Mouse (Mus musculus) lung, postnatal 10 days (tissue): ENCODE results near the gene Ablim2.
A peak's percentile ranks its signal among the peaks of the same experiment; 100 is the strongest.

ENCODE experiments used
- DNase-seq: peaks from one replicate; pipeline ENCODE4 v3.0.0; 2021

Gene Ablim2

DNA sequence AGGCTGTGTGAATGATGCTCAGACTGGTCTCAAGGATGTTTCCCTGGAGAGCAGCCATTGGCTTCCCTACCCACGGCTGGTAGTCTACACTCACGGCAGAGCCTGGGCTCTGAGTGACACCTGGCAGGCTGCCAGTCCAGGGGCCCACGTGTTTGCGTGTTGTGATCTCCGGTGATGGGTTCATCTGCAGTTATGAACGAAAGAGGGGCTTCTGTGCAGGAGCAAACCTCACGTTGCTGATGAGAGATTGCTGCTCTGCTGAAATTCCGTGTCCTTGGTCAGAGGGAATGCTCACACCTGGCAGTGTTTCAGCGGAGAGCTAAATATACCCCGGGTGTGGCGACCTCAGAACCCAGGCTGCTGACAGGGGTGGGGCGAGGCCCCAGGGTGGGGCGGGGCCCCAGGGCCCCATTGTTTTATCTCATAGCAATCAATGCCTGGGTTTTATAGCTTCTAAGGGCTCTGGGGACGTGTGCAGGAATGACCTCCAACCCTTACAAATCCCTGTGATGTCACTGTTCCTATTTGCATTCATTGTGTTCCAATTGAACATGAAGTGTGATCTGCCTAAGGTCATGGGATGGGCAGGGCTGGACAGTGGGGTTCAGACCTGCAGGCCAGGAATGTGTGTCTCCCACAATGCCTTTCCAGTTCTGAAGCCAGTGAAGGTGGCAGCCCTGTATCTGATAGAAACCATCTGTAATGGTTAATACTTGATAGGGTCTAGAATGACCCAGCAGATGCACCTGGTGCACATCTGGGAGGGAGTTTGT lies 13.4 kb downstream of the Ablim2 start:
- DNase-seq: no peak

DNA sequence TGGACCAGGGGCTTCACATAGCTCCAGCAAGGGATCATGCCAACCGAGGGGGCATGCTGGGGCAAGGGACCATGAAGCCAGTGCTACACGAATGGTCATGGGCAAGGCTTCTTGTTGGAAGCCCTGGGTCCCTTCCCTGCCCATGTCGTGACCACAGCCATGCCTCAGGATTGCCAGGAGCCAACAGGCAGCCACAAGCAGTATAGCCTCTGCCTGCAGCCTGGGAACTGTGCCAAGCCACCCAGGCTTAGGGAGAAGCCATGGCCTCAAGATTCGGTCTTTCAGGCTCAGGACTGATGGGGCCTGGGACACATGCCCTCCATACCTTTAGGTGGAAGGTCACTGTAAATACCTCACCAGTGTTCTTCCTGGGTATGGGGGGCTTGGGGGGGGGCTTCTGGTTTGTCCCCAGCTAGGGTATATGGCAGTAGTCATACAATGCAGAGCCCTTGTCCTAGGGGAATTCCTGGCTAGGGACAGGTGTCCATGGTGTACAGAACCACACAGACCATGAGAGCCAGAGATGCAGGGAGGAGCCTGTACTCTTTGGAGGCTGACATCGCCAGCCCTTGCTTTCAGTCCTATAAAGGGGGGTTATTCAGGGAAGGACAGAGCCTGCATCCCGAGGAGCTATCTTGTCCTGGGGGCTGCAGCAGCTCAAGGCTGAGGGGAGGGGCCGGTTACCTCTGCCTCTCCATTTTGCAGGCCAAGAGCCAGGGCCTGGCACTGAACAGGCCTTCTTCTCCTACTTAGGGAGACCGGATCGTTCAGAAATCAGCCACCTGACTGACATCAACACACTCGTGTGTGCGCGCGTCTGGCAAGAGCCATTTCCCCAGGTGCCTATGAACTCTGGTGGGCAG lies 15.8 kb downstream of the Ablim2 start:
- DNase-seq: no peak

DNA sequence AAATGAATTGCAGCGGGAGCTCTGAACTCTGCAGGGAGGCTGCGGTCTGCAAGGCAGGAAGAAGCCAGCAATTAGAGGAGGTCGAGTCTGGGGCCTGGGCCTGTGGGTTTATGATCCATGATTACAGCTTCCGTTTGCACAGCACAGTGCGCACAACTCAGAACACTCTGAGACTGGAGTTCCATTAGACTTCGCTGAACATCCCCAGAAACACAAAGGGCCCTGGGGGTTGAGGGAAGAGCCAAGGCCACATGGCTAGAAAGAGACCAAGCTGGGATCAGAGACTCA lies 16.4 kb downstream of the Ablim2 start:
- DNase-seq: no peak

DNA sequence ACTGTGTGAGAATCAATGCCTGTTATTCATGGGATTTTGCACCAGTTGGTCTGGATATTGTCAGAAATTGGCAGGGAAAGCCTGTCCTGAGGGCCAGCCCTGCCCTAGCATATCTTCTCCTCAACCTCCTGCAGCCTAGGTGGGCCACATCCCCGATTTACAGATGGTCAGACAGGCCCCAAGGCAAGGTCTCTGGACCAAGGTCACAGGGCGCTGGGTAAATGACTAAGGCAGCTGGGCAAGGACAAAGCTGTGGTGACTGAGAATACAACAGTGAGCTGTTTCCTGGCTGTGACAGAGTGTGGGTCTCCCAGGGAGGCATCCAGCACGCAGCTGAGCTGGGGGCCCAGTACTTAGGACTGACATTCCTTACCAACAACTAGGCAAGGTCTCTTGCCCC lies 23.4 kb downstream of the Ablim2 start:
- DNase-seq: no peak

DNA sequence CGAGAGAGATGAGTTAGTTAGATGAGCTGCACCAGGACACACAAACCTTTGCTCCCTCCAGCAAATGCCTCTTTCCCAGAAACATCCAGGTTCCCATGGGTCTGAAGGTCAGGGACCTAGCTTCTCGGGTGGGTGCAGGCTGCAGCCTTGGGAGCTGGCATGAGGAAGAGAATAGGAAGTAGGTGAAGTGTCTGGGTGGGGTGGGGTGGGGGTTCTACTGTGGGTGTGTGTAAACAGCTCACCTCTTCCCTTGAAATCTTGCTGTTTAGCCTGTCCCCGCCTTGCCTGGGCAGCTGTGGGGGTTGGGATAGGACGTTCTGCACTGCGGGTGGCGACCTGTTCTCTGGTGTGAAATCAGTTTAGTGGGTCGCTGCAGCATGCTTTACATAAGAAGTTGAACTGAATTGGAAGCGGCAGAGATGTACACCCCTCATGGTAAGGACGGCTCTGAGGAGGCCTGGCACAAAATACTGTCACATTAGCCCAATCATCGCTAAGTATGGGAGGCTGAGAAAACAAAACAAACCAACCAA lies 25.0 kb downstream of the Ablim2 start:
- DNase-seq: no peak

DNA sequence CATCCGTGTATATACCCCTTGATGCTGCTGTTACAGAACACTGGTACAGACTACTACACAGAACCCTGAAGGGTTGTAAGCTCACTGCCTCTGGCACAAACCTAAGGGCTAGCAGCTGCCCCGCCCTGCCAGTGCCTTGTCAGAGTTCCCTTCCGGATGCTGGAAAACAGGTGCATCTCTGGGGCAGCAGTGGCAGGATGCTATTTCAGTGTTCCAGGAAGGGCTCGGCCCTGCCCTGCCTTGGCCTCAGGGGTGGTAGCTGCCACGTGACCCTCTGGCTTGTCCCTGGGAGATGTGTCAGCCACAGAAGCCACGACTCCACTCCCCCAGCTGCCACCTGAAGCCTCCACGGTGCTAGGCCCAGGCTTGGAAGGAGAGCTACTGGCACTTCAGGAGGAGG lies 28.2 kb downstream of the Ablim2 start:
- DNase-seq: no peak

DNA sequence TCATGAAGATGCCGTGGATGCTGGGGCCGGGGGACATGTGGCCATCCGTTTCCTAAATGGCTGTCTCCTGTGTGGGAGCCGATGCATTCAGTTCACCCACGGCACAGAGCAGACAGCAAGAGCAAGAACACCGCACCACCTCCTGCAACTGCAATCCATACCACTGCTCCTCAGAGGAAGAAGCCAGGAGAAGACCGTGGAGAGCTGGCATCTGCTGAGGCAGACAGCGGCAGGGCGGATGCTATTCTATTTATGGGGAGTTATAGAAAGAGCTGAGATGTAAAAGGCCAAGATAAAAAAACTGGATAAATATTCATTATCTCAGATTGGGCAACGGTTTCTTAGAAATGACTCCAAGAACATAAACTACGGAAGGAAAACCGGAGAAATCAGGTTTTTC lies 30.2 kb downstream of the Ablim2 start:
- DNase-seq: no peak

DNA sequence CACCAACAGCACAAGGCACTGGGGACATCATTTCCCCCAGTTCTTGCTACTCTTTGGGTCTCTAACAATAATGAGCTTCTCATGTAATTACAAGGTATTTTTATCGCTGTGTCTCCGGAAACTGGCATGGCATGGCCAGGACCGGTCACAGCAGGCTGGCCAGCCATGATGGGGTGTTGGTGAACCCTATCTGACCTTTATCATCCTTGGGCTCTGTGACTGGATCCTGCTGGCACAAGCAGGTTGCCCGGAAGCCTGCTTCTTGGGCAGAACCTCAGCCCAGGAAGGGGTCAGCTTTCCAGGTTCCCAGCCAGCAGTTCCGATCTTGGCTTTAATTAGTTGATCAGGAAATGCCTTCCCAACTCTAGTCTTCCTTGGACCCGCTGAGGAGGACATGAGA lies 31.0 kb downstream of the Ablim2 start:
- DNase-seq: no peak

DNA sequence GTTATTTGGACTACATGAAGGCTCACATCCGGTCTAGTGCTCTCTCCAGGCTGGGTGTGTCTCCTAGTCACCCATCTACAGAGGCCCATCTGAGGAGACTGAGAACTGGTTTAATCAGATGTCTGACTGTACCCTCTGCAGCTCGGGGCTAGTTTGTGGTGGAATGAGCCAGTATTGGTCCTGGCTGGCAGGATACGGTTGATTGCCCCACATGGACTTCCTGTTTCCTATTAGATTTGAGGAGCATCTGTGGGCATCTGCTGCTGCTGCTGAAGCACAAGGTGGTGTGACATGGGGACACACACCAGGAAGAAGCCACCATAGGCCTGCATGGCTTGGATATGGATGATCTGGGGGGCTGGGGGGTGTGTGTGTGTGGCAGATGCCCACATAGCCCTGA lies 32.0 kb downstream of the Ablim2 start:
- no peak for DNase-seq

DNA sequence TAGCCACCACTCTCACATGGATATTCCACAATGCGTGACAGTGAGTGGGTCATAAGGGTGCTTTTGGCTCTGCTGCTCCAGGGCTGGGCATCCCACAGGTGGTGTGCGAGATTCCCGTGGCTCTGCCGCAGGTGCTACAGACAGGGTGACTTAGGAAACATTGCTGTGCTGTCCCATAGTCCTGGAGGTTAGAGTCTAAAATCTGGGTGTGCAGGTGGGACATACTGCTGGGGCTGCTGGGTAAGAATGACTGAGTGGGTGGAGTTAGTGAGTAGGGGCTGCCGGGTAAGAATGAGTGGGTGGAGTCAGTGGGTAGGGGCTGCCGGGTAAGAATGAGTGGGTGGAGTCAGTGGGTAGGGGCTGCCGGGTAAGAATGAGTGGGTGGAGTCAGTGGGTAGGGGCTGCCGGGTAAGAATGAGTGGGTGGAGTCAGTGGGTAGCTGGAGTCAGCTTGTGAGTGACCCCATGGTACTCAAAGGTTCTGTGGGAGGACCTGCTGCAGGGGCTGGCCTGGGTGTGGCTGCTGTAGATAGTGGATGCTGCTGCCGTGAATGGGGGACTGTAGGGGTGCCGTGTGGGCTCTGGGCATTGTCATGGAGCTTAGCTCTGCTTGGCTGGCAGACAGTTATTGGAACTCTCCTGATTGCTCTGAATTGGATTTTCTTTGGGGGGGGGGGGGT lies 32.8 kb downstream of the Ablim2 start:
- DNase-seq: no peak

DNA sequence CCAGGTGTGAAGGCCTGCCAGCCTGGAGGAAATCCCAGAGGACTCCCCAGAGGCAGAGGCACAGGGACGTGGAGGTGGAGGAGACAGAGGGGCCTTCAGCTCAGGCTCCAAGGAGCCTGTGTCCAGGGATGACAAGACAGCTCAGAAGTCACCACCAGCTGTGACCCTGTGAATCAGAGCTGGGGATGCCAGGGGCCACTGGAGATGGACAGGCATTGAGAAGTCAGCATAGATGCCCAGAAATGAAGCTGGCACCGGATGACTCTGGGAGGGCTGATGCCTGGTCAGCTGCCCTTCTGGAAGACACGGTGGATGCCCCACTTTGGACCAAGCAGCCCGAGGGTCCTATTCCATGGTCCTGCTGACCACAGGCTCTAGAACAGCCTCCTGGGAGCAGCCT lies 36.3 kb downstream of the Ablim2 start:
- DNase-seq: no peak

DNA sequence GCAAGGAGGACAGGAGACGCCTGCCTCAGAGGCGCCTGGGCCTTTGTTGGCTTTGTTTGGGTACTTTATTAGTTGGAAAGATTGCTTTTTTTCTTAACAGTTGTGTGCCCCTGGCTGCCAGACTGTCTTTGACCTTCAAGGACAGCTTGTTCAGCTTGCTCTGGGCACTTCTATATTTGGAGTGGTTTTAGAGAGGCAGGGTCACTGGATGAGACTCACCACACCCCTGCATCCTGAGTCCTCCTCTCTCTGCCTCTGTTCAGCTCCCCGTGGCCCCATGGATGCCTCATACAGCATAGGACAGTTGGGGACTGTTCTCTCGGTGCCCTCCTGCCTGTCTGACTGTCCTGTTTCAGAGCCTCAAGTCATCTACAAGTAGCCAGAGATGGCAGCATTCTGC lies 37.3 kb downstream of the Ablim2 start:
- DNase-seq: no peak

DNA sequence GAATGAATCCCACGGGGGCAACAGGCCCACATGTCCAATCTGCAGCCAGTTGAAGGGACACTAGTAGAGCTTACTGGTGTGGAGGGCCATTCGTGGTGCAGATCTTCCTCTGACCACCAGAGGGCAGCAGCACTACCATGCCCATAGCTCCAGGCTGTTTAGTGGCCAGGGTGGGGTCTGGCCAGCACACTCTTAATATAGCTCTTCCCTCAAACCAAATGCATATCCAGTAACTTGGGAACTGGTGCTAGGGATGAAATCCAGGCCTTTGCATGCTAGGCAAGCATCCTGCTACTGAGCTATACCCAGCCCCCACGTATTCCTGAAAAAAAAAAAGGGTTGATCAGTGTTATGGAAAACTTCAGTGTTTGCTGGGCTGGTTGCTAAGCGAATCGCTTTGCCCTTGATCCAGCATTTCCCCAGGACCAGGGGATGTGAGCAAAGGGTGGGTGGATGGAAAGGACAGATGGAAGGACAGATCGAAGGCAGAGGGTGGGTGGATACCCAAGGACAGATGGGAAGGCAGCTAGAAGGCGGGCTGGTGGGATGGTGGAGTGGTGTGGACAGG lies 37.9 kb downstream of the Ablim2 start:
- peak; percentile 74 for DNase-seq

DNA sequence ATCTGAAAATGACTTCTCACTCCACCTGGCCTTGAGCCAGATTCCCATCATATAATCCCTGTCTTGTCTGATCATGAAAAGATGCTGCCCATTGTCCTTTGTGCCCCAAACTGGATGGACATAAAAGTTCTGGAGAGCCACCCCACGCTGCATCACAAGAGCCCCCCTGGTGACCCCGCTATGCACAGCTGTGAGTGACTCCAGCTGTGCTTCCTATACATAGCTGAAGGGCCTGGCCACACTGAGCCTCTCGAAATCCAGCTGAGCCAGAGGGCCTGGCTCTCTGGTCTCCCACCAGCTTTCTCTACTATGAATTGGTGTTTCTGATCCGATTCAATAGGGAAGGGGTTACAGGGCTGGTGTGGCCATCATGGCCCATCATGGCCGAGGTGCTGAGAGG lies 38.5 kb downstream of the Ablim2 start:
- no peak for DNase-seq

DNA sequence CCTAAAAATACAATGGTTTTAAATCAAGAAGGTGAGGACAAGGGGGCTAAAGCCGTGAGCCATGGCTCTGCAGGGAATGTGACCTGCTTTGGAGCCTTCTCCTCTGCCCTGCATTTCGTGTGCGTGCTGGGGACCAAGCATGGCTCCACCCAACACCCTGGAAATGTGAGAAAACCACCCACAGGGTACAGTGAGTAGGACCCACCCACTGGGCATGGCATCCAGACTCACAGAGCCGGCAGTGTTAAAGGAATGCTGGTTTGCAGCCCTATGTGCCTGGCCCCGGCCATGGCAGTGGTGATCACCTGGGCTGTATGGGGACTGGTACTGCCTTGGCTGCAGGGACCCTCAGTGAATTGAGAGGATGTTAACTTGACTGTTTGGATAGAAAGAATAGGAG lies 41.4 kb downstream of the Ablim2 start:
- DNase-seq: no peak

DNA sequence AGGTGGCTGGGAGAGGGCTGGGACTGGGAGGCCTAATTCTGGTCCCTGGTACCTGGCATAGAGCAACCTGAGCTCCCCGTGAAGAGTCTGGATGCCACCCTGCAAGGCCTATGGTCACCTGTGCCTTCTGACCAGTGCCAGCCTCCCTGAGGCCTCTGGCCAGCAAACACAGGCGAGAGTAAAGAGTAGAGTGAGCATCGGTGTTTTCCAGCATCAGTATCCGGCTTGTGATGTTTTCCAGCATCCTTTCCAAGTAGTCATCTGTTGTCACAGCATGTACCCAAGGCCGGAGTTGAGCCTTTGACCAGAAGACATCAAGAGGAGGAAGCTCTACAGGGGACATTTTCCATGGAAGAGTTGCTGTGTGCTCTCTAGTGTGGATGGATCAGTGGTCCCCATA lies 45.7 kb downstream of the Ablim2 start:
- DNase-seq: no peak

DNA sequence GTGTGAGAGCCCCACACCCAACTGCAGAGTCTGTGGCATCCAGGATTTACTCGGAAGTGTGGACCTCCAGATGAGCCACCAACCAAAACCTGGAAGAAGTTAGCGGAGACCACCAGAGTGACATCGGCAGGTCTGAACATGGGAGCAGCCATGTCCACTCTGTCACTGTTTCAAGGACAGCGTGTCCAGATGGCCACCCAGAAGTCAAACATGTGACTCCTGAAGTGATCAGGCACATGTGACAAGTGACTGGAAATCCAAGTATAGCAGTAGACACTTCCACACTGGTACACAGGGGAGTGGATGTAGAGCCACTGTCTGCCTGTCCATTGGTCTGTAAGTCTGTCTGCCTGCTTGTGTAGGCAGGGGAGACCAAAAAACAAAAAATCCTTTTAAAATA lies 47.0 kb downstream of the Ablim2 start:
- no peak for DNase-seq

DNA sequence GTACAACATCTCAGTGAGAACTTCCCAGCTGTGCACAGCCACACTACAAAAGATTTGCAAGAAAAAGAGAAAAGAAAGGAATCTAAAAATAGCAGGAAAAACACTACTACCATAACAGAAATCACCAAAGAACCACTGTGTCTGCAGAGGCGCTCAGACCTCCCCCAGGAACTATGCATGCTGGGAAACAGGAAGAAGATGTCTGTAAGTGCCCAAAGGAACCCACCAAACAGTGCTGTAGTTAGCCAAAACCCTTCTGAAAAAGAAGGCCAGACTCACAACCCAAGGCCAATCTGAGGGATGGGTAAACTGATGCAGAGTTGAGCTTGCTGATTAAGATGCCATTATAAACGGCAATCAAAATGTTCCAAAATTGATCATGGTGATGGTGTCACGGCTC lies 47.5 kb downstream of the Ablim2 start:
- no peak for DNase-seq

DNA sequence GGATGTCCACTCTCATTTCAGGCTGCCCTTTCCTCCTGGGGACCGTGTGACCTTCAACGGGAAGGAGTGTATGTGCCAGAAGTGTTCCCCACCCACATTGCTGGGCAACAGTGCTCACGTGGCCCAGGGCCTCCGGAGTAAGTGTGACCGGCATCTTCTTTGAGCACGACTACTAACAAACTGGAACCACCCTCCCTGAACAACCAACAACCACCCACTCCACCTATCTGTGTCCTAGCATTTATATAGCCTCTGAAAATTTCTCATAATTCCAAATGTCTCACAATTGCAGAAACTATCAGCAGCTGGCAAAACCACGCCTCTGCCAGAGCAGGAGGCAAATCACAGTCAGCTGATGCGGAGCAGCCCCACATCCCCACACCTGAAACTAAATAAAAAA lies 49.3 kb downstream of the Ablim2 start:
- no peak for DNase-seq

DNA sequence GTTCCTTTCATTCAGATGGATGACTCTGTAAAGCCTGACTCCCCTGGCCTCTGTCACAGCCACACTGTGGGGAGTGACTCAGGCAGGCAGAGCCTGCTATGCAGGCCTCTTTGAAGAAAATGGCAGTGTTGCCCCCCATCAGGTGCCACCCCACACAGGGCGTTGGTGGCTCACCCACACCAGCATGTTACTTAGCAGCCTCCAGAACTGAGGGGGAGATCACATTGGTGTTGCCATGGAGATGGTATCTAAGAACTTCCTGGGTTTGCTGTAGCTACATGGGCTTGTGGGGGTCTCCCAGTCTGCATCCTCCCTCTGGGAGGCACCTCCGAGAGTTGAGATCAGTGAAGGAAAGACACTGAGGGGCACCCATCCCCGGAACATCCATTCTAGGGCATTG lies 52.8 kb downstream of the Ablim2 start:
- DNase-seq: no peak

DNA sequence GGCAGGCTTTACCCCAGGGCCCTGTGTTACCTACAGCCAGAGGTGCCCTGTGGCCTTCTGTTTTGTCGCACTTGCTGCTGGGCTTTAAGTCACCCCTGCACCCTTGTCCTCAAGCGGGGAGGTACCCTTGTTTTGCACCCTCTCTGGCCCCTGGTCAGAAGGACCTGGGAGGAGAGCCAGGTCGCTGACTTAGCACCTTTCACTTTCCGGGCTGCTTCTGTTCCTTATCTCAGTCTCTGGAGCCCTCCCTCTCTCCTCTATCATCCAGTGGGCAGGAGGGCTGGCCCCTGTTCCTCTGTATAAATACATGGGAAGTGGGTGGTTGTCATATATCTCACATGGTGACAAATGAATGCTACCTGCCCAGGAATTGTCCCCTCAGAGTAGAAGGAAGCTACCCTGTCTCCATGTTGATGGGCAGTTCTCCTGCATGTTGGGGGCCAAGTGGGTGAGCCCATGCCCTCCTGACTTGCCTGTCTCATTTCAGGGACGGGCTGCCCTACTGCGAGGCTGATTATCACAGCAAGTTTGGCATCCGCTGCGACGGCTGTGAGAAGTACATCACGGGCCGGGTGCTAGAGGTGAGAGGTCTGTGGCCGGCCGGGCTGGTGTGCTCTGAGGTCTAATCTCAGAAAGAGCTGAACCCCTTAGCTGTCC lies 54.1 kb downstream of the Ablim2 start:
- DNase-seq: no peak

DNA sequence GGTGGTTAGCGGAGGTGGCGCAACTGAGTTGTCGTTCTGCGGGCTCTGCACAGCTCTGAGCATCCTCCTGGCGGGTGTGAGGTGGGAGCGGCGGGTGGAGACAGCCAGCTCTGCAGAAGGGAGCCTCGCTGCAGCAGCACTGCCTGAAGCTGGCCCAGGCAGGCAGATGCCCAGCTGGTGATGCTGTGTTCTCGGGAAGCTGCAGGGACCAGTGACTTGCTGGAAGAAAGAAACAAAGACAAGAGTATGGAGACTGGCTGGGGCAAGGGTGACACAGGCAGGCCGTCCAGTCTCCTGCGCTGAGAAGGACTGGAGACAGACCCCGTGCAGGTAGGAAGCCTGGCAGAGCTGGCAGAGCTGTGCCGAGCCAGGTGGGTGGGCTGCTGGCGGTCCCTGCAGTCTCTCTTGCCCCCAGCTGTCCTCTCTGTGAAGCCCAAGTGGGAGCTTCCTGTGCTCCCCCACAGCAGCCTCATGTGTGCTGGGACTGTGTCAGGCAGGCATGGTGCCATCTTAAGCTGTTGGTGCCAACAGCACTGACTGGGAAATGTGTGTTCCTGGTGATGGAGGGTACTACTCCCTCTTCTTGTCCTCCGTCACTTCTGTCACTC lies 56.8 kb downstream of the Ablim2 start:
- DNase-seq: no peak

DNA sequence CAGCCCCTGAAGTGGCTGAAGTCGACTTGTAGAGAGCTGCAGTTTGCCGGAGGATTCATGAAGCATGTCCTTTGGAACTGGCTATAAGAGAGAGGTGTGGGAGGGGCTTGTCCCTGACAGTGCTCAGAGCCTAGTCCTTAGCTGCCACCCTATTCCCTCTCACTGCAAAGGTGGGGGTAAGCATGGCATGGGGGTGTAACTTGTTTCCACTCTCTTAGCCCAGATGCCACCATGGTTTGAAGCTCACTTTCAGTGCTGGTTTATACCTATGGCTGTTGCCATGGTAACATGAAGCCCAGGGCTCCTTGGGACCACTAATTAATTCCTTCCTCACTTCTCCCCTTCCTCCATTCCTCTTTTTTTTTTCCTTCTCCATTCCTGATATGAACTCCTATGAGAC lies 57.4 kb downstream of the Ablim2 start:
- DNase-seq: no peak
